Mouse (Mus musculus): ENCODE data around the gene Ogn.

Ogn gene

GRCm38 (mm10) chr13:49644731-49645529 is 37.1 kb downstream of the Ogn start:
- no peak for DNase-seq (ENCODE audit: low read depth)

GRCm38 (mm10) chr13:49646019-49646418 is 38.2 kb downstream of the Ogn start:
- no peak for DNase-seq (ENCODE audit: low read depth)

GRCm38 (mm10) chr13:49651136-49651535 is 43.3 kb downstream of the Ogn start:
- DNase-seq (ENCODE audit: low read depth), result no peak

- no peak for DNase-seq (ENCODE audit: low read depth)
These were observed 44.0 kb downstream of the Ogn start for GRCm38 (mm10) chr13:49651781-49652351.

- DNase-seq (ENCODE audit: low read depth), result peak; percentile 99
These were observed 44.8 kb downstream of the Ogn start, which contains the start of the genes Cenpp and Nol8 for GRCm38 (mm10) chr13:49652481-49653179. Cenpp (minus strand) TSS chr13:49652785. Nol8 (plus strand) TSS chr13:49653078.

- no peak for DNase-seq (ENCODE audit: low read depth)
These were observed 45.3 kb downstream of the Ogn start for GRCm38 (mm10) chr13:49653180-49653541.
